Mouse (Mus musculus) lung, postnatal 36 days (tissue): Measurements from ENCODE around the gene Fuz.

ENCODE experiments used
- DNase-seq: peaks from one replicate; pipeline ENCODE4 v3.0.0; 2022; ENCODE audit warnings: mixed read lengths

The Fuz gene

DNA sequence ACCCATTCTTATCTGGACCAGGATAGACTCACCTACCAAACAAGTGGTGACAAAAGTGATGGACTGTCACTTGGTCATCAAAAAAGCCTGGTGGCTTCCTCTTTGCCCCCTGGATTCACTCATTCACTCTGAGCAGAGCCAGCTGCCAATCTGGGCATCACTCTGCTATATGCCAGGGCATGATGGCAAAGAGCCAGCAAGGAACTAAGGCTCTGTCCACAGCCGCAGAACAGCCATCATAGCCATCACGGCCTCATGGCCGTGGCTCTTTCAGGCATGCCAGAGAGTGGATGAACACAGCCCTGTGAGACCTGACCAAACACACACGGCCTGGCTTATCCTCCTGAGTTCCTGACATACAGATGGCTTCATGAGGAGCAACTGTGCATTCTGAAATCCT is 5.1 kb upstream of the Fuz start:
- no peak for DNase-seq

DNA sequence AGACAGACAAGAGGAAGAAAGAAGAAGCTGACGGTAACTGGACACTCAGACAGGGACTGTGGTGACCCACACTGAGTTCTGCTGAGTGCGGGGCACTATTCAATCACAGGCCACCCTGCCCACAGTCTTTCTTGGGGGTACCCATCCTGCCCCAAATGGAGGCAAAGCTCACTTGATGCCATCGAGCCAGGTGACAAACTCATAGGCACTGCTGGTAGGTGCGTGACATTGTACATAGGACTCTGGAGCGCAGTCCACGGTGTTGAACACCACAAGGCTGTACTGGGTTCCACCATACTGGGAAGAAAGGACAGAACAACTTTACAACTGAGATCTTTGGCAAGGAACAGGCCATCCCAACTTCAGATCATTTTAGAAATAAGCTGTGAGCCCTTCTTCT is 4.3 kb upstream of the Fuz start:
- no peak for DNase-seq

DNA sequence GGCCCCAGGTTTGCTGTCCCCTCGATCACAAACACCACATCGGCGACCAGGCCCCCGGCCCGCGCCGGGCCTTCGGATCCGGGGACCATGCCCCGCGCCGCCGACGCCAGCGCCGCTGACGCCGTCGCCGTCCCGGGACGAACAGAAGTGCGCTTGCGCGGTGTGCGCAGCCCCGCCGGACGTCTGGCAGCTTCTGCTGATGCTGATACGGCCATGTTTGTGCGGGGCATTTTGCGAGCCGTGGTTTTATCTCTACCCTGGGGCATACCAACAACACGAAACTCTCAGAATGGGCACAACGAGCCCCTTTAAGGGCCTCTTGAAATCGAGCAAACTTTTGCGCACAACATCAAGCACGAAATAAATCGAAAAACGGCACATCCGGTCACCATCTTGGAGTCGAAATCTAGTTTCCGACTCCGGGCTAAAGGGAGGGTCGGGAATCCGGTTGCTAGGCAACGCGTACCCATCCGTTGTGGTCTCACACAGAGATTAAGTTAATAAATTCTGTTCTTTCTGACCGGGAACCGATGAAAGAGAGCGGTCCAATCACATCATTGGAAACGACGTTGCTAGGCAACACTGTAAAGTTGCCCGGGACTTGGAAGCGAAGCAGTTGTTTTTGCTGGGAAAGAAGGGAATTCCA is 3.5 kb upstream of the Fuz start, which contains the start of gene Med25:
Gene Med25 (minus strand): TSS at position 437 of the 646 bp plus-strand sequence.
- DNase-seq: peak; percentile 96

DNA sequence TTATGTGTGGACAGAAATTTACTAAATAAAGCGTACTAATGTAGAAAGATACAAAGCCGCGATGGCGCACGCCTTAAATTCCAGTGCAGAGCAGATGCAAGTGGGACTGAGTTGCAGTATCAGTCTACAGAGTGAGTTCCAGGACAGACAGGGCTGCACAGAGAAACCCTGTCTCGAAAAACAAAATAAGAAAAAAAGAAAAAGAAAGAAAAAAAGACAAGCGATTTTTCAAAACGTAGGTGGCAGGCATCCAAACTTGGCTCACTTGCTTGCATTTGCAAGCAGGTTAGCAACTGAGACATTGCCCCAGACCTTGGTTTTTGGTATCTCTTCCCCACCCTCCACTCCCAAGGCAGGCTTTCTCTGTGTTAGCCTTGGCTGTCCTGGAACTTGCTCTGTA is 2.7 kb upstream of the Fuz start:
- DNase-seq: no peak

DNA sequence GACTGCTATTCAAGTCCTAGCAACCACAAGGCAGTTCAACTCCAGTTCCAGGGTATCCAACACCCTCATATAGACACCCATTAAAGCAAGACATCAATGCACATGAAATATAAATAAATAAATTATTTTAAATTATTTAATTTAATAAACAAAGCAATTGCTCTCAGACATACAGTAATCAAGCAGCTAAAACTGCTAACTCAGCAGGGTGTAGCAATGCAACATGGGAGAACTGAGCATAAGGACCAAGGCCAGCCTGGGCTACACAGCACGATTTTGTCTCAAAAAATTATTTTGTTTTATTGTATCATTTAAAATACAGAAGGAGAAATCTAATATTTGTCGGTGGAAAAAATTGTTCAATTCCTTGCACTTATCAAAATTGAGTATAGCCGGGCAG is 1.7 kb upstream of the Fuz start:
- no peak for DNase-seq

DNA sequence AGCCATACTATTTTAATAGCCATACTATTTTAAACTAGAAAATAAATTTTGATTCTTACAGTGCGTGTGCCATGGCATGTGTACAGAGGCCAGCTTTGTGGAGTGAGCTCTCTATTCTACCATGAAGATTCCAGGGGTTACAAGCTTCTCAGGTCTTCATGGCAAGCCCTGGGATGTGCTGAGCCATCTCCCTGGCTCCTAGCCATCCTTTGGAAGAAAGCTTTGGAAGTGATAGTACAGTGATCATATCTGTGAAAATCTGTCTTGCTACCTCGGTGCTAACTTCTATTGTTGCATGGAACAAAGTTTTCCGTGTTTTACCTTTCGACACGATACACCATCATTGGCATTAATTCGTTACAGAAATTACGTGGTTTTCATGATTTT is 680 bp upstream of the Fuz start:
- DNase-seq: no peak

DNA sequence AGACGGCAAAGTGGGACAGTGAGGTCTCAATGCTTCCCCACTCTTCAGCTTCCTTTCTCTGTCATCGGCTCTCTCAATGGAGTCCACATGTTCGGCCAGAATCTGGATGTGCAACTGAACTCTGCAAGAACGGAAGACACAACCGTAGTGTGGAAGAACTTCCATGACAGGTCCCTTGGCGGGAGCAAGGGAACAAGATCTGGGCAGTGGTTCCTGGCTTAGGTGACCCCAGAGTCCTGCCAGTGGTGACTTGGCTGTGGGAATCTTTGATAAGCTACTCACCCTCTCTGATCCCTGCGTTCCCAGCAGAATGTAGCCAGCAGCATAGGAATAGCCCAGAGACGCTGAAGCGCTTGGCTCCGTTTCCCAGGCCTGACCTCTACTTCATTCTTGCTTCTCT is 620 bp downstream of the Fuz start:
- DNase-seq: no peak

DNA sequence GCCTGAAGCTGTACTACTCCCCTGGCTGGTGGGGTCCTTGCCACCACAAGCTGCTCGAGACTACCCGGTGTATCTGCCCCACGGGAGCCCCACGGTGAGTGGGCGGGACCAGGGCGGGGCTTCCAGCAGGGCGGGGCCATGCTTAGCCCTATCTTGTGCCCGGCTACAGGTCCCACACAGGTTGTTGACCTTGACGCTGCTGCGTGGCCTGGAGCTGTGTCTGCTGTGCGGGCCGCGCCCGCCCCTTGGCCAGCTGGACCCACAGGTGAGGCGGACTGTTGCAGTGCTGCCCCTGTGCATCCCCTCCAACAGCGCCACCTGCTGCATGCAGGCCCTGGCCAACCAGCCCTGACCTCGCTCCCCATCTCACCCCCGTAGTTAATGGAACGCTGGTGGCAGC is 2.7 kb downstream of the Fuz start:
- DNase-seq: peak; percentile 34

DNA sequence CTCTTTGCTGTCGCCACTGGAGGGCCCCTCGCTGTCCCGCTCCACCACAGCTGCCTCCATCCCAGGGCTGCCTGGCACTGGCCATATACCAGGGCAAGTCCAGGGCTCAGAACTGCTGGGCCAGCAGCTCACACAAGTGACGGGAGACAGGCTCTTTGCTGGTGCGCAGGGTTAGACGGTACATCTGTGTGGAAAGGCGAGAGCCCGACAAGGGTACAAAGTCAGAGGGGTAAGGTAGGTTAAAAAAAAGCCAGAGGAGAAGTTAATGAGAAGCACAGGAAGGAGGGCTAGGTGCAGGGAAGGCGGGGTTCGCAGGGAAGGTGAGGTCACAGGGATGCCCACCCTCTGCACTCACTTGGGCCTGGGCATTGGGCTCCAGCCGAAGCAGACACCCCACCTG is 4.8 kb downstream of the Fuz start:
- no peak for DNase-seq

DNA sequence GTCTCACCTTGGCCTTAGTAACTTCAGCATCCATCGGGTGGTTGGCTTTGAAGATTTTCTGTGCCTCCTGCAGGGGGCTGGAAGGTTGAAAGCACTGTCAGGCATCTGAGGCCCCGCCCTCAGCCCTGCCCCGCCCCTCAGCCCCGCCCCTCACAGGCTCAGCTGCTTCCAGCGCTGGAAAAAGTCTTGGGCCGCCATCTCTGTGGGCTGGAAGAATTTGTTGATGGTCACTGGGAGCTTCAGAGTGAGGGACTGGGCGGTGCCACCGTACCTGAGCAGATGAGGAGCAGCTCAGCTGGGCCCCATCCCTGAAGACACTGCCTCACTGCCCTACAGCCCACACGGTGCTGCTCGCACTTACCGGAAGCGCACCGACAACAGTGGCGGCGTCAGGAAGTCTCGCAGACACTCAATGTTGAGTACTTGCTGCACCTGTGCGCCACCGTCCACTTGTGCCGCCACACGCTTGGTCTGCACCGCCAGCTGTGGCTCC is 5.4 kb downstream of the Fuz start:
- peak; percentile 48 for DNase-seq

DNA sequence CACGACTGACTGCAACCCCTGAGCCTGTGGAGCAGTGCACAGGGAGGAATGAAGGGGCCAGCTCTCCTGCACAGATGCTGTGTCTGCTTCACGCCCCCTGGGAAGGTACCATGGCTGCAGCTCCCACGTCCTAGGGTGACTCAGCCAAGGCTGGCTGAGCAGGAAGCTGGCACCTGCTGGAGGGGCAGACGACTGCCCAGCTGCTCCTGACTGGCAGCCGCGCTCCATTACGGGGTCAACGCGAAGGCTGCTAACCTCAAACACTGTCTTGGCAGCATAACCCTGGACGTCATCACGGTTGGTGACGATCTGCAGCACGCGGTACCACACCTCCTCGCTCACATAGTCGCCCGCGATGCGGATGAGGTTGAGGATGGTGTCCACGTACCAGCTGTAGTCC is 9.6 kb downstream of the Fuz start:
- DNase-seq: no peak

DNA sequence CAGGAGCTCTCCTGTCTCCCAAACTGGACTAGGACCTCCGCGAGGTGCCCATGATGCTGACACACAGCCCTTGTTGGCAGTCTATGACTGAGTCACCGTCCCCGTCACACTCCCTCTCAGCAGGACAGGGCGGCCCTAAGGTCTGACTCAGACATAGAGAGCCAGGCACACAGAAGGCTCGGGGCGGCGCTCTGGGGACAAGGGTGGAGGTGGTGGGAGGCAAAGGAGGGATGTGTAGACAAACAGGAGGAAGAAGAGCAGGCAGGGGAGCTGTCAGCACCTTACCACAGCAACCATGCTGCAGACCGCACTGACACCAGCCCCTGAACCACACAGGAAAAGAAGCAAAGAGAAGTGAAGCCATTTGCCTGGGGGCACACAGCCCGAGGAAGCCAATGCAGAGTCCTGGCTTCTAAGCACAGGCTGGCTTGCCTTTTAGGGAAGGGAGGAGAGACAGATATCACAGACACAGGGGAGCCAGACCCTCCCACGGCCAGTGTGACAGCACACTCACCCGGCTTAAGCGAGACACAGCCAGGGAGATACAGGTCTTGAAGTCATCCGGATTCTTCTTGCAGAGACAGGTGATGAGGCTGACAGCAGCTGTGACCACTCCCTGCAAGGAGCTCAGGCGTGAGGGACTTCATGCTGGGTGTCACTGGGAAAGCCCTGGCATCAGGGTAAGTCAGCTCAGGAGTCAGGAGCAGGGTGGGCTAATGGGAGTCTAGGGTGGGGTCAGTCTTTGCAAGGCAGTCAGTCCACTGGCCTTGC is 13.0 kb downstream of the Fuz start:
- DNase-seq: no peak

DNA sequence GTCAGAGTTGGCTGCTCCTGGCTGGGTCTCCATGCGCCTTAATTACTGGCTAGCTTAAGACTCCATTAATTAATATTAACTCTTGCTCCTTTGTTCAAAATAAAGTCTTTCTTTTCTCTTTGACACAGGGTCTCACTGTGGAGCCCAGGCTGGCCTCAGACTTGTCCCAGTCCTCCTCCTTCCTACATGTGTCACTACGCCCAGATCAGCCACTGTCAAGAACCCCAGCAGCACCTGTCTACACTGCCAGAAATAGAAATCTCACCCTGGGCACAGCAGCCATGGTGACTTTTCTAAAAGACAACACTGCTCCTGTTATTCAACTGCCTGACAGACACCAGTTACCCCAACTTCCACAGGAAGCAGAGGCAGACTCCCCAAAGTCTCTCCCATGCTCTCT is 18.5 kb downstream of the Fuz start:
- DNase-seq: no peak

DNA sequence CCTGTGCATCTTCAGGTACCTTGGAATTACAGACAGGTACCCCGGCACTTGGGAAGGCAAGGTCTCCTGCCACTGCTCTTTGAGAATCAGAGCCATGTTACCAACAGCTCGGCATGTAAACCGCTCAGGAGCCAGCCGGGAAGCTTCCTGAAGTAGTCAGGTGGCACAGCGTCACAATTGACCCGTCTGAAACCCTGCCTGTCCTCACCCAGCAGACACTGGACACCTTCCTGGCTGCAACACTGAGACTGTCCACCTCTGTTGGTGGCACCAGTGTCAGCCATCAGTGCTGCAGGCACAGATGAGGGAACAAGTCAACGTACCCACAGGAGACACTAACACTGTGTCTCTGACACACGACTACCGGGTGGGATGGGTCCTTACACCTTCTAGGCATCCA is 19.4 kb downstream of the Fuz start:
- DNase-seq: no peak

DNA sequence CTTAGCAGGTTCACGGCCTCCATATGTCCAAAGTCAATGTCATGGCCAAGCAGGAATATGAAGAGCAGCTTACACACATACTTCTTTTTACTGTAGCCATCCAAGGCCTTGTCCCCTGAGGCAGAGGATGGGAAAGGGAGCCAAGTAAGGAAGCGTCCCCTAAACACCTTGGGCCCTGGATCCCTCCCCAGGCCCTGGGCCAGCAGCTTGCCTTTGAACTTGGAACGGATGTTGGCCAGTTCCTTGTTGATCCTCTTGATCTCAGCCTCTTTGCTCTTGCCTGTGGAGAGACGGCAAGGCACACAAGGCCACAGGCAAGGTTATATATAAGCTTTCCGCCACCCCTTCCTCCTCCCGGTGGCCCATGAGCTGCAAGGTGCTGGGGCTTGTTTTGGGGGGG is 20.3 kb downstream of the Fuz start:
- no peak for DNase-seq

DNA sequence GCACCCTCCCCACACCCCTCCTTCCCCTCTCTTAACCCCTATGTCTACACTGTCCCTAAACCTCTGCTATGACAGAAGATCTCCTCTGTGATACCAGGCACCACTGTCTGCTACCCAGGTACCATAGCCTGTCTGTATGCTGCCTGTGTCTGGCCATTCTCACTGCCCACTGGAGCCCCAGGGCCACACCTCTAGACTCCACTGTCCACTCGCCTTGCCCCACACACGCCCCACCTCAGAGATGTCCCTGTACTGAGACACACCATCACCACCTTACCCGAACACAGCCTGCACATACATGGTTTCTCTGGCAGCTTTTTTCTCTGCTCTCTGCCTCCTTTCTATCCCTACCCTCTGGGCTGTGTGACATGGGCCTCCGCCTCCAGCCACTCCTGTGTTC is 21.0 kb downstream of the Fuz start:
- no peak for DNase-seq

DNA sequence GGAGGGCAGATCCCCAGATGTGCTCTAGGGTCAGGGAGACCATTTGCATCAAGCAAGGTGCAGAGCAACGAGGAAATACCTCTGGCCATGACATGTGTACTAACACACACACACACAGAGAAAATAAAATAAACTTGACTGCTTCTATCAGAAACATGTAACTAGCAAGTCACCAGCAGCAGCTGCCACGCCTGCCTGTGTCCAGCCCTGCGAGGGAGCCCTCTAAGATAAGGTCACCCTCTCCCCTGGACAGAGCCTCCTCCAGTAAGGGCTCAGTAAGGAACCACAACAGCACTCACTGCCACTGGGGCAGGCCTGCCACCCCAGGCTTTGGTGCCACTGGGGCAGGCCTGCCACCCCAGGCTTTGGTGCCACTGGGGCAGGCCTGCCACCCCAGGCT is 22.3 kb downstream of the Fuz start:
- DNase-seq: no peak

DNA sequence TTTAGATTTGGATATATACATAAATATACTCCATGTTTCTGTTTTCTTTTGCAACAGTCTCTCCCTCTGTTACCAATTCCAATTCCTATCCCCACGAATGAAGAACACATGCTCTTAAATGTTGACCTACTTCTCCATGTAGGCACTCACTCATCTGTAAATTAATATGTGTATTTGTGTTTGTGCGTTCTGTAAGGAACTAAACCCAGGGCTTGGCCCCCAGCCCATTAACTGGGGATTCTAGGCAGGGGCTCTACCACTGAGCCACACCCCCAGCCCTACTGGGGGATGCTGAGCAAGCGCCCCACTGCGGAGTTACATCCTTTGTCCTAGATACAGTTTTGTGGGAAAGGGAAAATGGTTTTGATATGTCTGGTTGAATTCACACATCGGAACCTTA is 23.2 kb downstream of the Fuz start:
- no peak for DNase-seq

DNA sequence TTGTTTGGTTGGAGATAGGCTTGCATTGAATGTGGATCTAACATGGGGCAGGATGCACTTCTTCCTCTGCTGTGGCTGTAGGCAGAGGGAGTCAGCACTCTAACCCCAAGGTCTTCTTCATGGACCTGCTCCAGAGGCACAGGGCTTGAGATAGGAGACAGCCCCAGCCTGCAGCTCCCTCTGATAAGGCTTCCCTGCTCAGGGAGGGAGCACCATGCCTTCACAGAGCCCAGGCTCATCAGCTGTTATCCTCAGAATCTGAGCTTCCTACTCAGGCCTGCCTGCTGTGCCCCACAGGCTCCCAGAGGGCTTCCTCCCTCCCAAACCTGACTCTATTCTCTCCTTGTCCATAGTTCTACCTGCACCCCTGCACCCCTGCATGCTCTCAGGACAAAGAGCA is 26.7 kb downstream of the Fuz start:
- DNase-seq: no peak

DNA sequence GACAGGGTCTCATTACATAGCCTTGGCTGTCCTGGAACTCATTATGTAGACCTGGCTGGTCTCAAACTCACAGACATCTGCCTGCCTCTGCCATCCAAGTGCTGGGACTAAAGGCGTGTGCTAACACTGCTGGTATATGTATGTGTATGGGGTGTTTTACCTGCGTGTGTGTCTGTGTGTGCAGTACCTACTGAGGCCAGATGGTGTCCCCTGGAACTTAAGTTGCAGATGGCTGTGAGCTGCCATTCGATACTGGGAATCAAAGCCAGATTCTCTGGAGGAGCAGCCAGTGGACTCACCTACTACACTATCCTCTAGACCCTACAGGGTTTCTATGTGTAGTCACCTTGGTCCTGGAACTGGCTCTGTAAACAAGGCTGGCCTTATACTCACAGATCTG is 29.6 kb downstream of the Fuz start:
- peak; percentile 66 for DNase-seq

DNA sequence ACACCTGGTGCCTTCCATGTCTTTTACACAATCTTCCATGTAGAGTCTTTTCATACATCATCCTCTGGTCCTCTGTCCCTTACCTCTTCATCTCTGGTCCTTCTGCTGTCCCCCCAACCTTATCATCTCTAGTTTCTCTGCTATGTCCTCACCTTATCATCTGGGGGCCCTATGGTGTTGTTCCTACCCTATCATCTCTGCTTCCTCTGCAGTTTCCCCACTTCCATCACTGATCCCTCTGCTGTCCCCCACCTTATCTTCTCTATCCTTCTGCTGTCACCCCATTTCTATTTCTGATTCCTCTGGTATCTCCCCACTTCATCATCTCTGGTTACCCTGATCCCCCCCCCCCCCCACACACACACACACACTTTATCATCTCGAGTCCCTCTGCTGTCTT is 32.7 kb downstream of the Fuz start:
- no peak for DNase-seq

DNA sequence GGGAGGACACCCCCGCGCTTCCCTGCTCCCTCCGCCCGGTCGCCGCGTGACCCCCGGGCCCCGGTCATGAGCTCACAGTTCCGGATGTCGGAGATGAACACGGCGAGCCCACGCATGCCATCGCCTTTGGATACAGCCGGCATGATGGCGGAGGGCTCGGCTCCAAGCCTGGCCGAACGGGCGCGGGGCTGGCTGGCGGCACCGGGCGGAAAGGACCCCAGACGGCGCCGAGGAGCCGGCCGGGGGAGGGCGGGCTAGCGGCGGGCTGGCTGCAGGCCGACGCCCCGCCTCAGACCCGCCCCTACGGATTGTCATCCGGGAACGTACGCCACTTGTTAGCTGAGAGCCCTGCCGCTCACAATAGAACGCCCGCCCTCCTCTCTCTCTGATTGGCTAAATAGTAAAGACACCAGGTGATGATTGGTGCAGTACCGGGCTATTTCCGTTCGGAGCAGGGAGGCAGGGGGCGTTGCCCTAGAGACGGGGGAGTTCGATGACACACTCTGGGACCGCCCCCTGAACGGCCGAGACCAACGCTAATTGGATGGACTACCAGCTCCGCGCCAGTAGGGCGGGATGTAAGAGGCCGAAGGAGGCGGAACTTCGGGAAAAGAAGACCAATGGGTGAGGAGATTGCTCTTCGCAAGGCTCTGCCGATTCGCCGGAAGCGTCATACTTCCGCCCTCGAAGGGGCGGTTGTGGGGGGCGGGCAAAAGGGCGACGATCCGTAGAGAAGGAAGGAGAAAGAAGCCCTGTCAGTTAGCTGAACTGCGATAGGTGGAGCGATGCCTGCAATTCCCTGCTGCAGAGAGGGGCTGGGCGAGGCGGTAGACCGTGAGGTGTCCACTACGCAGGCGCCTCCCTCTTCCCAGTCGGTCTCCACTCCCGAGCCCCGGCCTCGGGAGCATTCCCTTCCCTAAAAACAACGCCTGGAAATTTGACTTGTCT is 33.6 kb downstream of the Fuz start, which contains the start of gene Ap2a1:
Gene Ap2a1 (minus strand): TSS at position 293 of the 948 bp plus-strand sequence.
- DNase-seq: peak; percentile 100

DNA sequence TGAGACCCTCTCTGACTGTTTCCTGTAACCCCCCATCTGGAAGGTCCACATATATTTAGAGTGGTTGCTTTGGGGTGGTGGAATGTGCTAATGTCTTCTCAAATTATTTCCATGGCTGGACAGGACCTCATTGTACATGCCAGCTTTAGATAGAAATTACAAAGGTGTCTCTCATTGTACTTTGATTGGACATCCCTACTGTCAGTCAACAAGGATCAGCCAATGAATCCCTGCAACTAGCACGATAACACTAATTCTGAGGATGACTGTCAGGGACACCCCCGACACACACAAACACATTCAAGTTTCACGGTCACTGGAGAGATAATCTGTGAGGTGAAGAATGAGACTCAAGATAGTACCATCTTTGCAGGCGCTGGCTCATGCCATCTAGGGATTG is 42.8 kb downstream of the Fuz start:
- no peak for DNase-seq
